Mouse (Mus musculus) heart, embryonic 16.5 days (tissue): Measurements from ENCODE around the gene Hist2h2ac. TPM values are rescaled to one million over a fixed set of nuclear protein-coding genes. Genes with fewer than 3 reads are reported as not detected.
A peak's percentile ranks its signal among the peaks of the same experiment; 100 is the strongest.

Experiments
- ATAC-seq: fragments of 200-750 bp; cut with Nextera tagmentation; replicated peaks from 2 replicates; pipeline ENCODE4 v1.8.0; 2017; ENCODE audit warnings: moderate number of reproducible peaks; ENCODE audit not compliant: insufficient read depth, low FRiP score; ENCODE audit errors: extremely low read depth
- H3K27ac ChIP-seq: fragments of 300-500 bp; sonication (generic); 2 replicates; pipeline ENCODE4 v1.5.1; 2014; ENCODE audit warnings: mild to moderate bottlenecking, low read length, control low read depth, moderate library complexity
- H3K27me3 ChIP-seq: fragments of 300-500 bp; sonication (generic); 2 replicates; pipeline ENCODE4 v1.6.1; 2014; ENCODE audit warnings: low read length, mixed read lengths; ENCODE audit not compliant: control insufficient read depth, insufficient read depth
- H3K36me3 ChIP-seq: fragments of 300-500 bp; sonication (generic); 2 replicates; pipeline ENCODE4 v1.6.1; 2014; ENCODE audit not compliant: control insufficient read depth, insufficient read depth
- H3K4me1 ChIP-seq: fragments of 300-500 bp; sonication (generic); 2 replicates; pipeline ENCODE4 v1.6.1; 2014; ENCODE audit warnings: low read length, mixed read lengths; ENCODE audit not compliant: control insufficient read depth, insufficient read depth
- H3K4me2 ChIP-seq: fragments of 300-500 bp; sonication (generic); 2 replicates; pipeline ENCODE4 v1.6.1; 2014; ENCODE audit warnings: low read depth, mild to moderate bottlenecking, control low read depth, low read length
- H3K4me3 ChIP-seq: fragments of 300-500 bp; sonication (generic); 2 replicates; pipeline ENCODE4 v1.5.1; 2014; ENCODE audit warnings: mild to moderate bottlenecking, control low read depth, low read length
- H3K9ac ChIP-seq: fragments of 300-500 bp; sonication (generic); 2 replicates; pipeline ENCODE4 v1.6.1; 2014; ENCODE audit warnings: low read length, control low read depth
- H3K9me3 ChIP-seq: fragments of 300-500 bp; sonication (generic); replicated peaks from 2 replicates; pipeline ENCODE4 v1.6.1; 2016; ENCODE audit warnings: low read length; ENCODE audit not compliant: control insufficient read depth
- WGBS: fragments of 180-500 bp; shearing (Covaris S2); extraction: QIAGEN DNeasy Blood & Tissue Kit; methylation state at CpG from one replicate; pipeline ENCODE4 v1.1.7; 2014; 5-methylcytosine and 5-hydroxymethylcytosine counted together
- polyA plus RNA-seq: library from polyadenylated mRNA; unstranded; fragments of >200 nt; fragmentation: Nextera tagmentation; extraction: Ambion mirVana; gene quantifications from 2 replicates; pipeline ENCODE4 v1.2.1, GENCODE M21; 2015

Gene Hist2h2ac
- polyA plus RNA-seq, 1 experiment from 2014 or later: 6.4 TPM

DNA sequence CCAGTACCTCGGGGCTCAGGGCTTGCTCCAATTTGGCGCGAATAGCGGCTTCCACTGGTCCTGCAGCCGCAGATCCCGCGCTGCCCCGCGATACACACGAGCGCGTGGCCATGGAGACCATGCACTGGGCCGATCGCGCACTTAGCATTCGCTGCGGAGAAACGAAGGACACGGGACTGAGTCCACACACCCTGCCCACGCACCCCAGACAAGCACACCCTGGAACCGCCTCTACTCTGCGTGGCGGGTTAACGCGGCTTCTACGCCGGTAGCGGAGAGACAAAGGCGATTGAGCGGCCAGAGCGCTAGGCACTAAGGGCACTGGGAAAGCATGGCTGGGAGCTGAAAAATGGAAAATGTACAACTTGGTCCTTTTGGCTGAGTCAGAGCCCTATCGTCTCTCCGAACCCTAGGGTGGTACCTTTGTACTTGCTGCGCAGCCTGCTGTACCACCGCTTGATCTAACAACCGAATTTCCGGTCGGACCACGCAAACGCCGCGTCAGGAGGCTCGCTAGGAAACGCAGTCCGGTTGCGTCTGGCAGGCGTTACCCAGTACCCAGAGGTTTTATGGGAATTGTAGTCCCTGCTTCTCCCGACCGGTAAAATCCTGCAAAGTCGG lies 23.4 kb downstream of the Hist2h2ac start:
- Histone ChIP-seq H3K4me3 (peak overlapping the region; percentile 78), H3K27me3 (no peaks in the 10 kb centered on the region), H3K27ac (peak overlapping the region; percentile 88)

DNA sequence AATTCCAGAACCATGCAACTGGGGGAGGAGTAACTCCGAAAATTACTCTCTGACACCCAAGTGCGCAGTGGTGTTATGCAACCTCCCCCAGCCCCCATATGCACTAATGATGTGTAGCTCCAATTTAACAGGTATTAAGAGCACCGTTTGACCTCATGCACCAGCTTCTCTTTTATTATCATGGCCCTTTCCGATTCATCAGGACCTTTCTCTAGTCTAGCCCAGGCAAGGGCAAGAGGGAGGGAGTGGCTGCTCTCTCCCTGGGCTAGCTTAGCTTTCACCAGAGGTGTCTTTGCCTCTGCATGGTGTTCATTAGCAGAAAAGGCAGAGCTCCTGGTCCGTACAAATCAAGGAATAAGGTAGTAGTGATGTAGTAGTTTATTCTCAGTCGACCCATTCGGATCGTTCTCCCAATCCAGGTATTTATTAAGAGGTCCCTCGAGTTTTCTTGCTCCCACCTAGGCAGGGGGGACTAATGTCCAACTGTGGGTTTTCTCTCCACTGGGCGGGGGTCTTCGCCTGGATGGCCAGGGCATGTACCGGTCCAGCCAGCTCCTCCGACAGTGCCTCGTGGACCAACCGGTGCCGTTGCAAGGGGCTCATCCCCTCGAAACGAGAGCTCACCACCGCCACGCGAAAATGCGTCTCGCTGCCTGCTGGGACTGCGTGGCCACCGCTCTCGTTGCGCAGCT lies 24.1 kb downstream of the Hist2h2ac start:
- Histone ChIP-seq H3K4me3 (peak overlapping the region; percentile 78), H3K36me3 (peaks cover 9% of the 10 kb centered on the region), H3K27me3 (no peaks in the 10 kb centered on the region), H3K4me1 (peaks cover 11% of the 10 kb centered on the region), H3K9ac (peak overlapping the region; percentile 90), H3K27ac (peak overlapping the region; percentile 88), H3K4me2 (peak overlapping the region; percentile 93), H3K9me3 (peaks cover 6% of the 10 kb centered on the region)
- ATAC-seq: no peak
- WGBS: 20% methylated on average over 27 of the region's 27 CpGs

More for the DNA sequence above, 23.4 kb downstream of the Hist2h2ac start:
- H3K9me3 ChIP-seq: peaks cover 6% of the 10 kb centered on the region
- H3K4me1 ChIP-seq: peaks cover 11% of the 10 kb centered on the region
- peak overlapping the region; percentile 90 for H3K9ac ChIP-seq
- H3K4me2 ChIP-seq: peak overlapping the region; percentile 93
- ATAC-seq: peak; percentile 89
- peaks cover 9% of the 10 kb centered on the region for H3K36me3 ChIP-seq
- under 1% methylated on average over 50 of the region's 50 CpGs for WGBS

DNA sequence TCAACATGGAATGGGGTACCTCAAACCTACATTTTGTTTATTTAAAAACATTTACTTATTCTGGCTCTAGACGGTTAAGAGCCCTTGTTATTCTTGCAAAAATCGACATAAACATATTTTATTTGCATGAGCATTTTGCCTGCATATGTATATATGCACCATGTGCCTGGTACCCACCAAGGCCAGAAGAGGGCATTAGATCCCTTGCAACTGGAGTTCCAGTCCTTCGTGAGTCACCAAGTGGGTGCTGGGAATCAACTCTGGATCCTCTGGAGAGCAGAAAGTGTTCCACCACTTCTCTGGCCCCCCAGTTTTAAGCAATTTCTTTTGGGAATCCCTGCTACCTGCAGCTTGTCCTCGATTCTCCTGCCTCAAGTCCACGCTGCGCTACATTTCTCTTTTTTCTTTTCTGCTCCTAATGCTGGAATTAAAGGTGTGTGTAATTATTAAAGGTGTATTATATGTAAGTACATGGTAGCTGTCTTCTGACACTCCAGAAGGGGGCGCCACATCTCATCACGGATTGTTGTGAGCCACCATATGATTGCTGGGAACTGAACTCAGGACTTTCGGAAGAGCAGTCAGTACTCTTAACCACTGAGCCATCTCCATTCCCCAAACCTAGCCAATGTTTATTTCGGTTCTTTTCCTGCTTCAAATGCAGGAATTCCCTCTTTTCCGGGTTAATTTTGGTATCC lies 24.9 kb downstream of the Hist2h2ac start:
- H3K27ac ChIP-seq: no peak overlapping the region
- peaks cover 11% of the 10 kb centered on the region for H3K4me1 ChIP-seq
- H3K9me3 ChIP-seq: peaks cover 6% of the 10 kb centered on the region
- H3K36me3 ChIP-seq: peaks cover 9% of the 10 kb centered on the region
- WGBS: 88% methylated on average over 11 of the region's 11 CpGs
- no peaks in the 10 kb centered on the region for H3K27me3 ChIP-seq
- no peak for ATAC-seq
- no peak overlapping the region for H3K4me2 ChIP-seq
- H3K4me3 ChIP-seq: no peak overlapping the region
- no peak overlapping the region for H3K9ac ChIP-seq

GRCm38 (mm10) chr3:96194966-96195365 lies 25.7 kb downstream of the Hist2h2ac start:
- Histone ChIP-seq H3K27me3 (no peaks in the 10 kb centered on the region), H3K4me2 (no peak overlapping the region), H3K9ac (no peak overlapping the region), H3K36me3 (peaks cover 9% of the 10 kb centered on the region), H3K4me1 (peaks cover 11% of the 10 kb centered on the region), H3K4me3 (no peak overlapping the region), H3K9me3 (peaks cover 6% of the 10 kb centered on the region), H3K27ac (no peak overlapping the region)
- no peak for ATAC-seq
- WGBS: 83% methylated on average over 10 of the region's 10 CpGs

DNA sequence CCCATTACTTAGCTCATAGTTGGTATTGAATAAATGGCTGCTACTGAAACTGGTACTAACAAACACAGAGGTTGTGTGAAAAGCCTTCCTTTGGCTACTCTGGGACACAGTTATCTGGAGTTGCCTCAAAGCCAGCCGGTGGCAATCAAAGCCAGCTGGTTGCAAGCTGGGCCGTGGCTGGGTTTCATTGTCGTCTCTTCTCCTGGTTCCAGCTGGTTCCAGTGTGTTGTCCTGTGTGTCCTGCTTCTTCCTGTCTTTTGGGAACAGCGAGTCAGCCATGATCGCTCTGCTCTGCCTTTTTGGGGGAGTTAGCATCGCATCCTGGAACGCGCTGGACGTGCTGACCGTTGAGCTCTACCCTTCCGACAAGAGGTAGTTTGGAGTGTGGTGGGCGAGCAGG lies 27.7 kb downstream of the Hist2h2ac start:
- no peak overlapping the region for H3K9ac ChIP-seq
- H3K9me3 ChIP-seq: peaks cover 6% of the 10 kb centered on the region
- H3K36me3 ChIP-seq: peaks cover 13% of the 10 kb centered on the region
- no peak overlapping the region for H3K4me2 ChIP-seq
- H3K4me3 ChIP-seq: no peak overlapping the region
- no peaks in the 10 kb centered on the region for H3K27me3 ChIP-seq
- ATAC-seq: no peak
- WGBS: 62% methylated on average over 12 of the region's 12 CpGs
- peaks cover 9% of the 10 kb centered on the region for H3K4me1 ChIP-seq
- H3K27ac ChIP-seq: no peak overlapping the region

DNA sequence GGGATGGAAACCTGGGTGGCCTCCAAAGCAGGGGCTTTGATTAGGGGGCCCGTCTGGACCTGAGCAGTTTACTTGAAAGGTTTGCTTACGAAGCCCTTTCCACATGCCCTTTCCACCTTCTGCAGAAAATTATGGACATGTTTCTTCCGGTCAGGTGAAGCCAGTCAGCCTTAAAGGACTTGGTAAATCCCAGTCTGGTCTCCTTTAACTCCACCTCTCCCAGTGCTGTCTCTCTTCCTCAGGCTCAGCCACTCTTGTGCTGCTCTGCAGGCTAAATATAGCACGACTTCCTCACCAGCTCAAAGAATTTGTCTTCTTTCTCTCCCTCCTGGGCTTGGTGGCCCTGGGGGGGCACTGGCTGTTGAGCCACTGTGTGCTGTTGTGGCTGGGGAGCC lies 38.3 kb downstream of the Hist2h2ac start:
- Histone ChIP-seq H3K9me3 (no peaks in the 10 kb centered on the region), H3K9ac (peak overlapping the region; percentile 79), H3K36me3 (peaks cover 14% of the 10 kb centered on the region), H3K4me3 (peak overlapping the region; percentile 64), H3K4me1 (peaks cover 12% of the 10 kb centered on the region), H3K27ac (peak overlapping the region; percentile 89), H3K27me3 (no peaks in the 10 kb centered on the region), H3K4me2 (peak overlapping the region; percentile 78)
- peak; percentile 59 for ATAC-seq
- WGBS: 11% methylated on average over 4 of the region's 4 CpGs

DNA sequence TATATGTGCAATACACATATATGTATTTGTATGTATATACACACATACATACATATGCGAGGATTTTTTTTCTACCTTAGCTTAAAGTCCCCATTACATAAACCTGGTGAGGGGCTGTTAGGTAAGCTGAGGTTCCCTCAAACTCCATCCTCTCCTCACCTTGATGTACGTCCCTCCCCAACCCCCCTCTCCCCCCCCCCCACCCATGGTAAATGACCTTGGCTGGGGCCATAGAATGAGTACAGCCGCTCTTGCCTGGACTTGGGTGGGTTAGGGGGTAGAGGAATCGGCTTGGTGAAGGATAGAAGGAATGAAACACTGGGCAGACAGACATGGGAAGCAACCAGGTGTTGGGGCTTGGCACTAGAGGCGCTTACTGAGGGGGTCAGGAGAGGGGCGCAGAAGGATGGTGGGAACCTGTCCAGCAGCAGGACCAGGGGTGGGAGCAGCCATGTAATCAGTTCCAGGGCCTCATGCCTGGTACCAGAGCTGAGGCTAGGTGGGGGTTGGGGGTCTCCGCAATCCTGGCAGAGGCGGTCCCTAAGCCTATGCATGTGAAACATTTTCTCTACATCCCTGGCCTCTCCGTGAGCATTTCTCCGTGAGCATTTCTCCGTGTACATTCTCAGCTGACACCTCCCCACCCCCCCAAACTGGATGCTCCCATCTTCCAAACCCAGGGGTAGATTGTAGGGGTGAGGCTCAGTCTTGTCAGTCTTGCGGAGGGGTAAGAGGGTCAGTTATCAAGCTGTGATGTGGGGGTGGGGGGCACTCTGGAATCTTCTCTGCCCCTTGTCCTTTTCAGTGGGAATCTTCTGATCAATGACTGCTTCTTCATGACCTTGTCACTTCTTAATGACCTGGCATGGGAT lies 38.9 kb downstream of the Hist2h2ac start:
- Histone ChIP-seq H3K36me3 (peaks cover 15% of the 10 kb centered on the region), H3K9me3 (no peaks in the 10 kb centered on the region), H3K27me3 (no peaks in the 10 kb centered on the region), H3K4me3 (peak overlapping the region; percentile 64), H3K9ac (peak overlapping the region; percentile 79), H3K4me2 (peak overlapping the region; percentile 78), H3K27ac (peak overlapping the region; percentile 89), H3K4me1 (peaks cover 12% of the 10 kb centered on the region)
- 25% methylated on average over 12 of the region's 12 CpGs for WGBS
- peak; percentile 42 for ATAC-seq

GRCm38 (mm10) chr3:96180727-96181477 lies 39.8 kb downstream of the Hist2h2ac start, which contains the start of gene Sv2a:
Gene Sv2a, plus strand, starts transcription at chr3:96181151.
- peak; percentile 31; the same call in 1 of the 2 replicates for ATAC-seq
- Histone ChIP-seq H3K9ac (peak within 1 kb of the TSS; percentile 79), H3K36me3 (peaks cover 22% of the 10 kb centered on the region), H3K4me3 (peak within 1 kb of the TSS; percentile 64), H3K4me1 (peaks cover 12% of the 10 kb centered on the region), H3K27me3 (no peaks in the 10 kb centered on the region), H3K9me3 (no peaks in the 10 kb centered on the region), H3K4me2 (peak within 1 kb of the TSS; percentile 78), H3K27ac (peak within 1 kb of the TSS; percentile 89)
- under 1% methylated on average over 19 of the region's 23 CpGs for WGBS
